Mouse (Mus musculus) heart, embryonic 13.5 days (tissue): ENCODE results near the gene Prkg2. TPM values are rescaled to one million over a fixed set of nuclear protein-coding genes. Genes with fewer than 3 reads are reported as not detected.

ENCODE experiments used
- ATAC-seq: fragments of 200-750 bp; cut with Nextera tagmentation; 2 replicates; pipeline ENCODE4 v1.8.0; 2017; ENCODE audit warnings: moderate TSS enrichment; ENCODE audit not compliant: insufficient number of reproducible peaks, low FRiP score, low TSS enrichment; ENCODE audit errors: extremely low read depth
- H3K27ac ChIP-seq: fragments of 300-500 bp; sonication (generic); replicated peaks from 2 replicates; pipeline ENCODE4 v1.5.1; 2015; ENCODE audit warnings: moderate library complexity, mild to moderate bottlenecking, inconsistent platforms
- H3K27me3 ChIP-seq: fragments of 300-500 bp; sonication (generic); replicated peaks from 2 replicates; pipeline ENCODE4 v1.6.1; 2015; ENCODE audit warnings: mild to moderate bottlenecking, inconsistent platforms
- H3K36me3 ChIP-seq: fragments of 300-500 bp; sonication (generic); 2 replicates; pipeline ENCODE4 v1.6.1; 2015; ENCODE audit warnings: mild to moderate bottlenecking, inconsistent platforms
- H3K4me1 ChIP-seq: fragments of 300-500 bp; sonication (generic); 2 replicates; pipeline ENCODE4 v1.6.1; 2015; ENCODE audit warnings: inconsistent platforms
- H3K4me2 ChIP-seq: fragments of 300-500 bp; sonication (generic); 2 replicates; pipeline ENCODE4 v1.6.1; 2015; ENCODE audit warnings: inconsistent platforms, mild to moderate bottlenecking, moderate library complexity
- H3K4me3 ChIP-seq: fragments of 300-500 bp; sonication (generic); 2 replicates; pipeline ENCODE4 v1.5.1; 2015; ENCODE audit warnings: moderate library complexity, mild to moderate bottlenecking, inconsistent platforms
- H3K9ac ChIP-seq: fragments of 300-500 bp; sonication (generic); 2 replicates; pipeline ENCODE4 v1.6.1; 2015; ENCODE audit warnings: inconsistent platforms, mild to moderate bottlenecking, moderate library complexity
- H3K9me3 ChIP-seq: fragments of 300-500 bp; sonication (generic); 2 replicates; pipeline ENCODE4 v1.6.1; 2016; ENCODE audit warnings: inconsistent platforms
- WGBS: fragments of 180-500 bp; shearing (Covaris S2); methylation state at CpG from one replicate; pipeline ENCODE4 v1.1.7; 2015; ENCODE audit warnings: mixed read lengths; 5-methylcytosine and 5-hydroxymethylcytosine counted together
- polyA plus RNA-seq: library from polyadenylated mRNA; unstranded; fragments of >200 nt; fragmentation: Nextera tagmentation; extraction: Ambion mirVana; gene quantifications from 2 replicates; pipeline ENCODE4 v1.2.1, GENCODE M21; 2015

Gene Prkg2
- polyA plus RNA-seq, 1 experiment from 2014 or later: 0.68 TPM

DNA sequence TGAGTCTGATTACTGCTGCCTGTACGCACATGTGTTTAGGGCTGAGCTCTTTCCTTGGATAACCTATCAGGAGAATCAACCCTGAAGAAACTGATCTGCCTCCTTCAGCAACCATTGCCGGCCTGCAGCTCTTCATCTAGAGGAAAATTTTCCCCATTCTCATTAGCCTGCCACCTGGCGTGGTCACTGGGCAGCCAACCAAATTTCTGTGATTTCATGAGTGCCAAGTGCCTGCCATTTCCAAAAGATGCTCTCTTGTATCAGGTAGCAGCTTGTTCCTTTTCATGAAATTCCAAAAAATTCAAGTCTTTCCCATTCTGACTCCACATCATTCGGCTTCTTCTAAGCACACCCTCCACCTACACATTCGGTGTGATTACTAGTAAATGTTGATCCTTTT lies 136.2 kb downstream of the Prkg2 start:
- no peaks in the 10 kb centered on the region for H3K36me3 ChIP-seq
- no peak overlapping the region for H3K4me3 ChIP-seq
- no peaks in the 10 kb centered on the region for H3K27me3 ChIP-seq
- no peak overlapping the region for H3K4me2 ChIP-seq
- no peak for ATAC-seq
- 74% methylated on average over 5 of the region's 5 CpGs for WGBS
- no peak overlapping the region for H3K27ac ChIP-seq
- no peak overlapping the region for H3K9ac ChIP-seq
- peaks cover 4% of the 10 kb centered on the region; the same call in 1 of the 2 replicates for H3K9me3 ChIP-seq
- H3K4me1 ChIP-seq: no peaks in the 10 kb centered on the region

- no peak overlapping the region for H3K27ac ChIP-seq
- H3K36me3 ChIP-seq: no peaks in the 10 kb centered on the region
- H3K4me3 ChIP-seq: no peak overlapping the region
- H3K9me3 ChIP-seq: no peaks in the 10 kb centered on the region
- H3K4me1 ChIP-seq: no peaks in the 10 kb centered on the region
- H3K4me2 ChIP-seq: no peak overlapping the region
- no peaks in the 10 kb centered on the region for H3K27me3 ChIP-seq
- H3K9ac ChIP-seq: no peak overlapping the region
- no peak for ATAC-seq
Measured at GRCm38 (mm10) chr5:98897946-98898345, 139.2 kb downstream of the Prkg2 start.

DNA sequence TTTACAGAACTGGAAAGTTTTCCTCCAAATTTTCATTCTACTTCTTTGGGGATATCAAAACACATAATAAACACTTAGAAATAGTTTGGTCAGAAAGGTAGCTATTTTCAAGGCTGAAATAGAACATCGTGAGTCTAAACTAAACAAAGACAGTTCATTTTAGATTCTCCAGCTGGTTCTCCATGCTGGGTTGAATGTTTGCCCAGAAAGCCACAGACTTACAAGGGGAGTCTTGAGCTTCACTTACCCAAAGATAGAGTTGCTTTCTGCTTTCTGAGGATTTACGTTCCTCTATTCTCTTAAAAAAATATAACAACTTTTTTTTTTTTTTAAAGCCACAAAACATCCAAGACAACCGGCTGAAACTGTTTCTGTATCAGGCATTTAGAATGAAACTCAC lies 142.9 kb downstream of the Prkg2 start:
- H3K4me2 ChIP-seq: no peak overlapping the region
- ATAC-seq: no peak
- WGBS: 67% methylated on average over 3 of the region's 3 CpGs

GRCm38 (mm10) chr5:98890544-98891050 lies 146.6 kb downstream of the Prkg2 start:
- H3K4me3 ChIP-seq: no peak overlapping the region
- H3K36me3 ChIP-seq: no peaks in the 10 kb centered on the region
- no peaks in the 10 kb centered on the region for H3K4me1 ChIP-seq
- 59% methylated on average over 2 of the region's 2 CpGs for WGBS
- ATAC-seq: no peak
- no peaks in the 10 kb centered on the region for H3K9me3 ChIP-seq
- no peak overlapping the region for H3K4me2 ChIP-seq
- no peaks in the 10 kb centered on the region for H3K27me3 ChIP-seq
- H3K9ac ChIP-seq: no peak overlapping the region
- H3K27ac ChIP-seq: no peak overlapping the region

More for the DNA sequence above, 142.9 kb downstream of the Prkg2 start:
- H3K27me3 ChIP-seq: no peaks in the 10 kb centered on the region
- H3K9ac ChIP-seq: no peak overlapping the region
- H3K4me1 ChIP-seq: no peaks in the 10 kb centered on the region
- H3K27ac ChIP-seq: no peak overlapping the region
- H3K4me3 ChIP-seq: no peak overlapping the region
- H3K9me3 ChIP-seq: no peaks in the 10 kb centered on the region
- no peaks in the 10 kb centered on the region for H3K36me3 ChIP-seq

DNA sequence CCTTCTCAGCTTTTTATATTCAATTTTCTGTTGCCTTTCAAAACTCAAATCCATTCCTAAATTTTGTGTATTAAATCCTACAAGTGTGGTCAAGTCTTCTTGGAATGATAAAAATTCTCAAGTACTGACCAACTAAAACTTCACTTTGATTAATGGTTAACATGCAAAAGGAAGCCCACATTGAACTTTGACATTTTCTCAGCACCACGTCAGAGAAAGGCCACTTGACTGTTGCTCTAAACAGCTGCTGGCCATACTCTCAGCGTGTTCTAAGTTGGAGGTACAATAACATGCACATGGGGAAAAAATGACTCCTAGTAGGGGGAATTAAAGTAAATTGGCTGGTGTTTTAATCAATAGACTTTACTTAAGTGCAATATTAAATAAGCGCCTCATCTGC lies 155.1 kb downstream of the Prkg2 start:
- 68% methylated on average over 3 of the region's 3 CpGs for WGBS
- no peak for ATAC-seq
- Histone ChIP-seq H3K36me3 (no peaks in the 10 kb centered on the region), H3K27ac (no peak overlapping the region), H3K9ac (no peak overlapping the region), H3K9me3 (no peaks in the 10 kb centered on the region), H3K27me3 (no peaks in the 10 kb centered on the region), H3K4me2 (no peak overlapping the region), H3K4me1 (no peaks in the 10 kb centered on the region), H3K4me3 (no peak overlapping the region)

Other genes starting within 250 kb of the Prkg2 start
- gene Bmp3, start 182.9 kb downstream of the Prkg2 start, polyA plus RNA-seq: 0.71 and 0.74 TPM in 2 replicates